Mouse (Mus musculus): ENCODE results near the gene Gid8. TPM values are rescaled to one million over a fixed set of nuclear protein-coding genes. Genes with fewer than 3 reads are reported as not detected.

Gid8 gene
- polyA plus RNA-seq, 1 experiment from 2014 or later: 50.9 TPM

DNA sequence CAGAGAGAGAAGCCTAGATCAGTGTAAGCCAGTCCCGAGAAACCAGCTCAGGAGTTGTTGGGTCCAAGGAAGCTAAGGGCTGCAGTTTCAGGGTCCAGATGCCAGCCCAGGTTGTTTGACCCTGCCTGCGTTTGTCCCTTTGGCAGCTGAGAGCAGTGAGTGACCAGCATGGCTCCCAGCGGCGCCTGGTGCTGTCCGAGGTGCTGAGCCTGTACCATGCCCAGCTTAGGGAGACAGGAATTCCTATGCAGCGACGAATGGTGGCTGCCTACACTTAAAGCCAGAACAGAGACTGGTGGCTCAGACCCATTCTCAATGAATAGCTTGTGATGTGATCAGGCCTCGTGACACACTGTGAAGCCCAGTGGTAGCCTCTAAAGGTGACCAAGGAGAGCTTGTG, 46.0 kb downstream of the Gid8 start:
- no peak overlapping the region for H3K27ac ChIP-seq (ENCODE audit: low read length)
- H3K4me2 ChIP-seq (ENCODE audit: low read depth, low read length): no peak overlapping the region
- no peaks in the 10 kb centered on the region for H3K27me3 ChIP-seq (ENCODE audit: control insufficient read depth, insufficient read depth, low read depth, low read length)
- no peak overlapping the region for H3K9ac ChIP-seq (ENCODE audit: low read length)
- no peak overlapping the region for H3K4me3 ChIP-seq (ENCODE audit: low read length)
- H3K9me3 ChIP-seq (ENCODE audit: control insufficient read depth, low read length): no peaks in the 10 kb centered on the region
- H3K36me3 ChIP-seq (ENCODE audit: control insufficient read depth, insufficient read depth, low read length): no peaks in the 10 kb centered on the region
- 1% methylated on average over 8 of the region's 8 CpGs for WGBS
- peak; percentile 45; the same call in 1 of the 2 replicates for ATAC-seq (ENCODE audit: low read depth)
- H3K4me1 ChIP-seq (replicated peaks; ENCODE audit: control insufficient read depth, insufficient read depth, low read length): no peaks in the 10 kb centered on the region

DNA sequence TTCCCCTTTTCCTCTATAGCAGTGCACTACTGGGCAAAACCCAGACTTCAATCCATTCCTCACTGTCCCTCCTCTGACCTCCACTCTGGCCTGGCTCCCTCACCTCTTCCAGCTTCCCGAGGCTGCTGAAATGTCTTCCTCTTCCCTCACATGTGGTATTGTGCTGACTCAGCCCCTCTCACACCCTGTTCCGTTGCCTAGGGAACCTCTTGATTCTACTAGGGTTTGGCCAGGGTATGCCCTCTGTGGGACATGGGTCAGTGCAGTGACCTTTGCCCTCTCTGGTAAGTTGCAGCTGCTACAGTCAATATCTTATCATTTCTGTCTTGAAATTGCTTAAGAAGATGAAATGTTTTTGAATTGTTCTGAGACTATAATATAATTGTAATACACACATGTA, 46.9 kb downstream of the Gid8 start:
- Histone ChIP-seq H3K36me3 (ENCODE audit: control insufficient read depth, insufficient read depth, low read length) (no peaks in the 10 kb centered on the region), H3K4me1 (replicated peaks; ENCODE audit: control insufficient read depth, insufficient read depth, low read length) (no peaks in the 10 kb centered on the region), H3K9me3 (ENCODE audit: control insufficient read depth, low read length) (no peaks in the 10 kb centered on the region), H3K4me2 (ENCODE audit: low read depth, low read length) (no peak overlapping the region), H3K27me3 (ENCODE audit: control insufficient read depth, insufficient read depth, low read depth, low read length) (no peaks in the 10 kb centered on the region), H3K27ac (ENCODE audit: low read length) (no peak overlapping the region), H3K9ac (ENCODE audit: low read length) (no peak overlapping the region), H3K4me3 (ENCODE audit: low read length) (no peak overlapping the region)
- ATAC-seq (ENCODE audit: low read depth): no peak
- 20% methylated on average over 2 of the region's 2 CpGs for WGBS

GRCm38 (mm10) chr2:180758513-180759263, 48.8 kb downstream of the Gid8 start:
- Histone ChIP-seq H3K27me3 (ENCODE audit: control insufficient read depth, insufficient read depth, low read depth, low read length) (no peaks in the 10 kb centered on the region), H3K4me3 (ENCODE audit: low read length) (no peak overlapping the region), H3K4me2 (ENCODE audit: low read depth, low read length) (no peak overlapping the region), H3K9ac (ENCODE audit: low read length) (no peak overlapping the region), H3K9me3 (ENCODE audit: control insufficient read depth, low read length) (no peaks in the 10 kb centered on the region), H3K36me3 (ENCODE audit: control insufficient read depth, insufficient read depth, low read length) (no peaks in the 10 kb centered on the region), H3K27ac (ENCODE audit: low read length) (no peak overlapping the region), H3K4me1 (replicated peaks; ENCODE audit: control insufficient read depth, insufficient read depth, low read length) (no peaks in the 10 kb centered on the region)
- no peak for ATAC-seq (ENCODE audit: low read depth)
- WGBS: 45% methylated on average over 15 of the region's 15 CpGs

DNA sequence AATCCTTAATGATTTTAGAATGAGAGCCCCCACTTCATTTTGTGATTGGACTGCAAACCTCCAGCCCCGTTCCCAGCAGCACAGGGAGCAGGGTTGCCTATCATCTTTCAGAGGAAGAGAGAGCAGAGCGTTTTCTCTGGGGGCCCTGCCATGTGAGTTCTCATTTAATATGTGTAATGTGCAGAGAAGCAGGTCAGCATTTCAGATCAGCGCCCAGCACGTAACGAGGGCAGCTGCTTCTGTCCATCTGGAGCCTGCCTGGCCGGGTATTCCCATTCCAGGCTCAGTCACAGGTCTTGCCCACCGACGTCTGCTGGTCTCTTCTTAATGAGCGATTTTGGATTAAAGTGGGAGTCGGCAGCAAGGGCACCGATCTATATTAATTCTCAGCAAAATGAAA, 55.1 kb downstream of the Gid8 start:
- ATAC-seq (ENCODE audit: low read depth): no peak
- Histone ChIP-seq H3K27ac (ENCODE audit: low read length) (no peak overlapping the region), H3K9ac (ENCODE audit: low read length) (no peak overlapping the region), H3K27me3 (ENCODE audit: control insufficient read depth, insufficient read depth, low read depth, low read length) (no peaks in the 10 kb centered on the region), H3K4me1 (replicated peaks; ENCODE audit: control insufficient read depth, insufficient read depth, low read length) (no peaks in the 10 kb centered on the region), H3K9me3 (ENCODE audit: control insufficient read depth, low read length) (no peaks in the 10 kb centered on the region), H3K4me3 (ENCODE audit: low read length) (no peak overlapping the region), H3K4me2 (ENCODE audit: low read depth, low read length) (no peak overlapping the region), H3K36me3 (ENCODE audit: control insufficient read depth, insufficient read depth, low read length) (no peaks in the 10 kb centered on the region)
- 76% methylated on average over 11 of the region's 11 CpGs for WGBS

DNA sequence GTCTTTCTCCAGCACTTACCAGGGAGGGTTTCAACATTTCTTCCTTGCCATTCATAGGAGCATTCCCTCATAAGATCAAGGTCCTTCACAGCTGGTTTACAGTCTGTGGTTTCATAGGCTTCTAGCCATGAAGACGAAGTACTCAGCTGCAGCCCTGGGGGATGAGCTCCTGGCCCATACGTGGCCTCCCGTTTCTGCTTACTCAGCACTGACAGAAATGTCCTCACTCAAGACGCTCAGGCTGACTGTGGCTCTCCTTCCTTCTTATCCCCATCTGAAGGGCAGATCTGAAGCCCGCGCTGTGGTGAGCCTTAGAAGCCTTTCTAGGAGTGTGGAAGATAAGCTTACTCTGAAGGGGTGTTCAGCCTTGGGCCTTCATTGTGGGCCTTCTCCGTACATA, 55.8 kb downstream of the Gid8 start:
- H3K27ac ChIP-seq (ENCODE audit: low read length): no peak overlapping the region
- 63% methylated on average over 7 of the region's 7 CpGs for WGBS
- H3K9ac ChIP-seq (ENCODE audit: low read length): no peak overlapping the region
- H3K27me3 ChIP-seq (ENCODE audit: control insufficient read depth, insufficient read depth, low read depth, low read length): no peaks in the 10 kb centered on the region
- no peak overlapping the region for H3K4me3 ChIP-seq (ENCODE audit: low read length)
- ATAC-seq (ENCODE audit: low read depth): no peak
- H3K4me2 ChIP-seq (ENCODE audit: low read depth, low read length): no peak overlapping the region
- H3K36me3 ChIP-seq (ENCODE audit: control insufficient read depth, insufficient read depth, low read length): no peaks in the 10 kb centered on the region
- no peaks in the 10 kb centered on the region for H3K4me1 ChIP-seq (replicated peaks; ENCODE audit: control insufficient read depth, insufficient read depth, low read length)
- H3K9me3 ChIP-seq (ENCODE audit: control insufficient read depth, low read length): no peaks in the 10 kb centered on the region

Other genes starting within 250 kb of the Gid8 start
- 0.43 and 0.98 TPM in 2 replicates for gene Ntsr1, start 210.1 kb upstream of the Gid8 start, polyA plus RNA-seq (2015; fragmentation: Nextera tagmentation; extraction: Ambion mirVana)
- 27.4 and 28.7 TPM in 2 replicates for gene Mrgbp, start 128.8 kb upstream of the Gid8 start, polyA plus RNA-seq (2015; fragmentation: Nextera tagmentation; extraction: Ambion mirVana)
- 46.9 and 51.8 TPM in 2 replicates for gene Ogfr, start 120.9 kb upstream of the Gid8 start, polyA plus RNA-seq (2015; fragmentation: Nextera tagmentation; extraction: Ambion mirVana)
- gene Col9a3, start 112.3 kb upstream of the Gid8 start, polyA plus RNA-seq (2015; fragmentation: Nextera tagmentation; extraction: Ambion mirVana): 36.9 and 38.3 TPM in 2 replicates
- 0.15 TPM in 1 of 2 replicates, not detected in the other for gene Tcfl5, start 67.4 kb upstream of the Gid8 start, polyA plus RNA-seq (2015; fragmentation: Nextera tagmentation; extraction: Ambion mirVana)
- 27.6 and 28.2 TPM in 2 replicates for gene Dido1, start 118 bp upstream of the Gid8 start, polyA plus RNA-seq (2015; fragmentation: Nextera tagmentation; extraction: Ambion mirVana)
- 1.5 and 2.1 TPM in 2 replicates for gene Slc17a9, start 15.1 kb downstream of the Gid8 start, polyA plus RNA-seq (2015; fragmentation: Nextera tagmentation; extraction: Ambion mirVana)
- not detected in 2 replicates for gene Bhlhe23, start 66.8 kb downstream of the Gid8 start, polyA plus RNA-seq (2015; fragmentation: Nextera tagmentation; extraction: Ambion mirVana)
- gene Ythdf1, start 210.8 kb downstream of the Gid8 start, polyA plus RNA-seq (2015; fragmentation: Nextera tagmentation; extraction: Ambion mirVana): 13.4 and 14.9 TPM in 2 replicates
- 0.14 TPM in 1 of 2 replicates, not detected in the other for gene Birc7, start 218.9 kb downstream of the Gid8 start, polyA plus RNA-seq (2015; fragmentation: Nextera tagmentation; extraction: Ambion mirVana)
- gene Nkain4, start 244.6 kb downstream of the Gid8 start, polyA plus RNA-seq (2015; fragmentation: Nextera tagmentation; extraction: Ambion mirVana): 98.4 and 106 TPM in 2 replicates

Measured in lung, embryonic 16.5 days (tissue).